Mouse (Mus musculus) spleen, postnatal 4 days (tissue): Measurements from ENCODE around the gene Dnah14.
A peak's percentile ranks its signal among the peaks of the same experiment; 100 is the strongest.

Source experiments
- DNase-seq, 2 experiments: peaks; one replicate each; pipeline ENCODE4 v3.0.0; 2022; ENCODE audit warnings: low spot score in 2 of 2

The Dnah14 gene

GRCm38 (mm10) chr1:181576322-181576721, at the start of gene Dnah14:
Gene Dnah14, plus strand, starts transcription at chr1:181576559.
- DNase-seq, result no peak

- peak in 1 of 2 experiments; percentile 31 for DNase-seq
Measured at GRCm38 (mm10) chr1:181529368-181529767, 47.0 kb upstream of the Dnah14 start.

- no peak for DNase-seq
Measured at GRCm38 (mm10) chr1:181535165-181535873, 41.0 kb upstream of the Dnah14 start.

- no peak for DNase-seq
Measured at GRCm38 (mm10) chr1:181537627-181538525, 38.5 kb upstream of the Dnah14 start.

DNA sequence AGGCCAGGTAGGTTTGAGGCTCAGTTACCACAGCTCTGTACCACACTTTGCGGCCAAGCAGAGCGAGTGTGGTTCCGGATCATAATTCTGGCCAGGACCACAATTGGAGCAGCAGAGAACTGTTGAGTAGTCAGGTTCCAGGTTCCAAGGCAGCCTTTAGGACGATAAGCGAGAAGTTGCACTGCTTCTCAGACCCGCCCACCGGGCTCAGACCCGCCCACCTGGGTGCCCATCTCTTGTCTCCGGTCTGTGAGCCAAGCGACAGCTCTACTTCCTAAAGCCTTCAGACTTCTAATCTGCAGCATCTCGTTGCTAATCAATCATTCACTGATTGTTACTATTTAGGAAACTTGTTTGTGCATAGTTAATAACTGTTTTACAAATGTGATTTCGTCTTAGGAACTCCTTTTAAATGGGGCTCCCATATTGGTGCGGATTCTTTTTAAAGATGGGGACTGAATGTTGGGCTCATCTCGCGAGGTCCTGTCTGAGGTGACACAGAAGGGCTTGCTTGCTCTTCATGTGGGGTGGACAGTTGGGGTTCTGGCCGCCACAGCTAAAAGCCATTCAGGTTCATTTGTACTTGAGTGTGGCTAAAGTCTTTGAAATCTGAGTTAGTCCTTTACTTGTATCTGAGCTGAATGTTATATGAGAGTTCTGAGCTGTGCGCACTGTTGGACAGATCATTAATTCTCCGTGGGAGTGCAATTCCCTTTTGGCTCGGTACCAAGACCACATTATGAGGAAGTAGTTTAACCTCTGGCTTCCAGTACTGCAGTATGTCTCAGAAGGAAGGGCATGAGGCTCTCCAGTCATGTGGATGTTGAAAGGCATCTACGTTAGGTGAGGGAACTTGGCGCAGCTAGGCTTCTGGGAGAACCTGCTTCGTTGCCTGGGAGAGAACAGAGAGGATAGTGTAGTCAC, 36.3 kb upstream of the Dnah14 start:
- DNase-seq, result no peak

DNA sequence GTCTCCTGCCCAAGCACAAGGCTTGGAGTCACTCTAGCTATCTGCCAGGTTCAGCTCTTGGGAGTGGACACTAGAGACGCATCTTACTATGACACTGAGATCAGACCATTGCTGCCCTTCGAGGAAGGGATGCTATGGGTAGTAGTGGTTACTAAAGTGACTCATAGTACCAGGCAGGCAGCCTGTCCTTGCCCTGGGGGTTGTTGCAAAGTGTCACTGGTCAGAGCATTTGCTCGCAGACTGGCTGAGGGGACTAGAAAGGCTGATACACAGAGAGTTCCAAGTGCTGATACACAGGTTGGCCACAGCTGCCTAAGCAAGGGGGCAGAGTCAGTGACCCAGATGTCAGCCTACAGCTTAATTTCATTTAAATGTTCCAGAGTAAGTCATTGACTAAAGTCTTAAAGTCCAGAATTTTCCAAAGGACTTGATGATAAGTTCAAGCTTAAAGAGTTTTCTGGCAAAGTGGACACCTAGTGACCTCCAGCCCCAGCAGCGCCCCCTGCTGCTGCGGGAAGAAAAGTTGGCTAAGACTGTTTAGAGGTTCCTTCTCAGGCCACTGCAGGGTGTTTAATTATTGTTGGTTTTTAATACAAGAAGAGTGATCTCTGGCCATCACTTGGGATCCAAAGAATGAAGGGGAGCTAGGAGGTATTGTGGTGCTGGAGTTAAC, 32.5 kb upstream of the Dnah14 start:
- no peak for DNase-seq

DNA sequence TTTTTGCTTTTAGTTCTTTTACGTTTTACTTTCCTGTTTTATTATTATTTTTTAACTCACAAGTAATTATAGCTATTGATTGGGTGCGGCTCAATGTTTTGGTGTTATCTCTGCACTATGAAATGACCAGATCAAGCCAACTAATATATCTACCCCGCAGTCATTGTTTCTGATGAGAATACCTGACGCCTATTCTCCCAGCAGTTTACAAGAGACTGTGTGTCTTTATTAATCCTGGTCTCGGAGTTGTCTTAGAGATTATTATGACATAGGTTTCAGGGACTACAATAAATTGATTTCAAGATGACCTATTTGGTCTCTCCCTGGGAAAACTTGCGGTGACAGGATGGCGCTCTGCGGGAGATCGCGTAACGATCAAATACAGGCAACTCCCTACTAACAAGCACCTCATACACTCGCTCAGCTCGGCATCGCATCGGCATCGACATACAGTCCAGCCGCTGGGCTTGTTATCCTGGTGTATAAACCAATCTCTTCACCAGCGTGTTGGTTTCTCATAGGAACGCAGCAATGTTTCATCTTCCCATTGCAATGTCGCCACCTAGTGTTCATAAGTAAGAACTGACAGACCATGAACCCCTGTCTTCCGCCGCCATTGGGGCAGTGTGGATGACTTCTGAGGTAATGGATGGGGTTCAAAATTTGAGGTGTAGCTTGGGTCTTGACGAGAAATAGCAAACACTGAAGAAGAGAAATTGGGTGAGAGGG, 31.2 kb upstream of the Dnah14 start:
- DNase-seq, result peak; percentile 38 to 72

GRCm38 (mm10) chr1:181549987-181550386, 26.4 kb upstream of the Dnah14 start:
- DNase-seq, result no peak

DNA sequence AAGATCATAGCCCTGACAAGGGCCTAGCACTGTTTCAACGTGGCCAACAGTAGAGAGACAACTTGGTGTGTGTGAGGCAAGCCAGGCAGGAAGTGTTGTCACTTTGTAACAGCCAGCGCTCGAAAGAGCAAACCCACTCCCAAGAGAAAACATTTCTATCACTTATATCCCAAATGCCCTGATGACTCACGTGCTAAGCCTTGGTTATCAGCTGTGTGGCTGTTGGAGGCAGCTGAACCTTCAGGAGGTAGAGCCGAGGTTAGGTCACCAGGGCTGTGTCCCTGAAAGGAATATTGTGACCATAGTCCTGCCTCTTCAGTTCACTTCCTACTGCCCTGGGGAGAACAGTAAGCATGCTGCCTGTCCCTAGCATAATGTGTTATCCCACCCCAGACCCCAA, 25.5 kb upstream of the Dnah14 start:
- no peak for DNase-seq

- DNase-seq, result no peak
Measured at GRCm38 (mm10) chr1:181552533-181553410, 23.6 kb upstream of the Dnah14 start.

DNA sequence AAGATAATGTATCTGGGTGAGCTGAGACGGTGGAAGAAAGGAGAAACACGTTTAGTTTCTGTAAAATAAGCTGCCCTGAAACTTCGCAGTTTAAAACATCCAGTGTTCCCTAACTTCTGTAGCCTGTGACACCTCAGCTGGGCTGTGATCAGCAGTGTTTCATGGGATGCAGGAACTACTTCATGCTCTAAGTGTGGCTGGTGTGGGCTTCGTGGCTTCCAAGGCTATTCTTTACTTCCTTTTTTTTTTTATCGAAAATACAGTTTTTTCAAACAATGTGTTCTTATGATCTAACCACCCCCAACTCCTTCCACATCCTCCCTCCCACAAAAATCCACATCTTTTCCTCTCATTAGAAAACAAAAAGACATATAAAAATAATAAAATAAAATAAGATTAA, 20.9 kb upstream of the Dnah14 start:
- DNase-seq, result no peak

- no peak for DNase-seq
Measured at GRCm38 (mm10) chr1:181559655-181560054, 16.7 kb upstream of the Dnah14 start.

DNA sequence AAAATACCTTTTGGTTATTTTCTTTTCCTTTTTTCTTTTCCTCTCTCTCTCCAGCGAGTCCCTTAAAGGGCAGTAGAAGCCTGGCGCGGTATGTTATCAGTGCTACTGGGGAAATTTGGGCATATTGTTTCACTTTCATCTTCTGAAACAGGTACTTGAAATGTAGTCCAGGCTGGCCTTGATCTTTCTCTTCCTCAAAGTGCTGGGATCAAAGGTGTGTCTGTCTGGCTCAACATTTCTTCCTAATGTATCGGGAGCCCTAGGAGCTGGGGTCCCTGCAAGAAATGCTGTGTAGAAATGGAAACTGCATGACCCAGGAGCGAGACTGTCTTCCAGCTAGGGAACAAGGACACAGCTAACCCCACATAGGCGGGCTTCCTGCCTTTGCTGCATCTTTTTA, 16.0 kb upstream of the Dnah14 start:
- DNase-seq, result no peak

GRCm38 (mm10) chr1:181560896-181561767, 15.2 kb upstream of the Dnah14 start:
- DNase-seq, result no peak

- no peak for DNase-seq
Measured at GRCm38 (mm10) chr1:181561768-181562444, 14.5 kb upstream of the Dnah14 start.

DNA sequence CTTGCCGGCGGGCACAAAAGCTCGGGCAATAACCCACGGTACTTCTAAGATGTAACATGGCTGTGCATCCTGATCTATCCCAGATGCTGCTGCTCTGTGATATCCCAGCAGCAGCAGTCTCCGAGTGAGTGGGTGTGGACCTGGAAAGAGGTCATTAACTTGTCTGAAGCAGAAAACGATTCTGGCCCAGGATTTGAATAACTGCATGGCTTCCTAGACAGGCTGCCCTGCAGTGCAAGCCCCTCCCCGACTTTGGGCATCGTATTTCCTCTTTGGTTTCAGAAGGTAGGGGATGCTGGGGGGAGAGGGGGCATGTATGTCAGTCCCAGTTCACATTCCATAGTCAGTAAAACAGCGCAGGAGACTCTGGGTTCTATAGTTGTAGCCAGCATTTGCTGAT, 6.9 kb upstream of the Dnah14 start:
- no peak for DNase-seq

- DNase-seq, result no peak
Measured at GRCm38 (mm10) chr1:181583152-181583551, 6.8 kb downstream of the Dnah14 start.

GRCm38 (mm10) chr1:181589116-181589515, 12.8 kb downstream of the Dnah14 start:
- DNase-seq, result no peak
